Mouse (Mus musculus) fibroblast of lung, adult 2 months (primary cell): ENCODE results near the gene Cytip.
A peak's percentile ranks its signal among the peaks of the same experiment; 100 is the strongest.

Experiments used
- DNase-seq: peaks from one replicate; pipeline ENCODE4 v3.0.0-alpha.2; 2011; ENCODE audit warnings: low read depth

The Cytip gene

GRCm38 (mm10) chr2:58195346-58195745 lies at the start of gene Cytip:
TSS of gene Cytip (minus strand) at chr2:58195532.
- no peak for DNase-seq

- DNase-seq = no peak
Observed at GRCm38 (mm10) chr2:58240639-58241038, 45.3 kb upstream of the Cytip start.

- no peak for DNase-seq
Observed at GRCm38 (mm10) chr2:58237487-58237886, 42.2 kb upstream of the Cytip start.

- peak; percentile 36 for DNase-seq
Observed at GRCm38 (mm10) chr2:58199442-58199841, 4.1 kb upstream of the Cytip start.

- DNase-seq = peak; percentile 31
Observed at GRCm38 (mm10) chr2:58196880-58197279, 1.5 kb upstream of the Cytip start.

GRCm38 (mm10) chr2:58194422-58195115 lies 763 bp downstream of the Cytip start:
- DNase-seq = no peak

- DNase-seq = no peak
Observed at GRCm38 (mm10) chr2:58192160-58192559, 3.2 kb downstream of the Cytip start.

- no peak for DNase-seq
Observed at GRCm38 (mm10) chr2:58189501-58189900, 5.8 kb downstream of the Cytip start.

GRCm38 (mm10) chr2:58188903-58189302 lies 6.4 kb downstream of the Cytip start:
- no peak for DNase-seq

GRCm38 (mm10) chr2:58187310-58188051 lies 7.9 kb downstream of the Cytip start:
- DNase-seq = no peak

GRCm38 (mm10) chr2:58184197-58184596 lies 11.1 kb downstream of the Cytip start:
- no peak for DNase-seq

GRCm38 (mm10) chr2:58183658-58184057 lies 11.7 kb downstream of the Cytip start:
- DNase-seq = no peak

GRCm38 (mm10) chr2:58180776-58181175 lies 14.6 kb downstream of the Cytip start:
- DNase-seq = no peak

- DNase-seq = no peak
Observed at GRCm38 (mm10) chr2:58179056-58179455, 16.3 kb downstream of the Cytip start.

GRCm38 (mm10) chr2:58175392-58176291 lies 19.7 kb downstream of the Cytip start:
- no peak for DNase-seq

GRCm38 (mm10) chr2:58174476-58175286 lies 20.7 kb downstream of the Cytip start:
- no peak for DNase-seq

- no peak for DNase-seq
Observed at GRCm38 (mm10) chr2:58172963-58173362, 22.4 kb downstream of the Cytip start.

- no peak for DNase-seq
Observed at GRCm38 (mm10) chr2:58169173-58169572, 26.2 kb downstream of the Cytip start.

- no peak for DNase-seq
Observed at GRCm38 (mm10) chr2:58167654-58168053, 27.7 kb downstream of the Cytip start.

GRCm38 (mm10) chr2:58166764-58167163 lies 28.6 kb downstream of the Cytip start:
- no peak for DNase-seq

GRCm38 (mm10) chr2:58163457-58164181 lies 31.7 kb downstream of the Cytip start:
- no peak for DNase-seq
